Mouse (Mus musculus): ENCODE measurements at regions not wholly inside any gene's neighbourhood (a gene's known extent, or its start where the extent isn't known, plus 50 kb on each side); places are given as distances from the start of the nearest gene placed in this dataset.

DNA sequence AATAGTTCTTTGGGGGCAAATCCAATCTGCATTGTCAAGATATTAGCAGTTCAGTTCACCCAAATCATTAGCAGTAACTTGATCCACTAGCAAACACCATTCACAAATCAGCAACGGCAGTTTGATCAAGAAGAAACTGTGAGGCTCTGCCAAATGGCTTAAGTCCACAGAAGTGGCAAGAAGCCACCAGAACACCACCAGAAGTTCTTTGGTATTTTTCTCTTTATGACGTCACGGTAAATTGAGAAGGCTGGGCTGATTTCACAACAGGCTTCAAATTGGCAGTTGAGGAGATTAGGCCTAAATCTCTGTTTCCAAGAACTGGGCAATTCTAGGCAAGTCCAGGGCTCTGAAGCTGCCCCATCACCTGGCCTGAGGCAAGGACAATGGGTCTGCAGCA lies 98.6 kb upstream of the 4930535I16Rik start:
- TF ChIP-seq EP300 (IDR thresholded peaks at IDR 0.05; ENCODE audit: low read length) (no peak), CHD1 (IDR thresholded peaks at IDR 0.05; ENCODE audit: low read depth, low read length) (no peak), JUN (IDR thresholded peaks at IDR 0.05; ENCODE audit: insufficient read depth, low read depth, low read length) (no peak), BHLHE40 (IDR thresholded peaks at IDR 0.05; ENCODE audit: low read depth, low read length) (no peak), POLR2A (IDR thresholded peaks at IDR 0.05; ENCODE audit: low read depth, low read length) (no peak), CTCF (conservative IDR thresholded peaks at IDR 0.05 in 1 of 2, IDR thresholded peaks at IDR 0.05 in 1 of 2; ENCODE audit: low read depth in 2 of 2, low read length in 2 of 2) (no peak), USF1 (IDR thresholded peaks at IDR 0.05; ENCODE audit: low read depth, low read length) (no peak), CHD2 (IDR thresholded peaks at IDR 0.05; ENCODE audit: low read length) (no peak), NELFE (IDR thresholded peaks at IDR 0.05; ENCODE audit: low read depth, low read length) (no peak), SIN3A (IDR thresholded peaks at IDR 0.05; ENCODE audit: low read length) (no peak), TCF12 (IDR thresholded peaks at IDR 0.05; ENCODE audit: low read depth, low read length) (no peak), PAX5 (IDR thresholded peaks at IDR 0.05; ENCODE audit: low read length) (no peak)

All from CH12.LX (cell line).